Mouse (Mus musculus) liver, adult 2 months (tissue): ENCODE data around the gene Fibp. TPM values are rescaled to one million over a fixed set of nuclear protein-coding genes. Genes with fewer than 3 reads are reported as not detected.

Source experiments
- DNase-seq: peaks from one replicate; pipeline ENCODE4 v3.0.0-alpha.2; 2011; ENCODE audit warnings: low read depth, low spot score; ENCODE audit errors: extremely low read depth
- H3K27ac ChIP-seq: fragments of 200-500 bp; replicated peaks from 2 replicates; pipeline ENCODE4 v1.5.1; 2012; ENCODE audit warnings: low read depth, mild to moderate bottlenecking, control low read depth, inconsistent platforms, low read length; ENCODE audit not compliant: insufficient read depth
- H3K27me3 ChIP-seq: fragments of 200-500 bp; 2 replicates; pipeline ENCODE4 v1.6.1; 2012; ENCODE audit warnings: mild to moderate bottlenecking, moderate library complexity, low read length, inconsistent platforms; ENCODE audit not compliant: control insufficient read depth, insufficient read depth
- H3K36me3 ChIP-seq: fragments of 200-500 bp; 2 replicates; pipeline ENCODE4 v1.6.1; 2012; ENCODE audit warnings: low read length, inconsistent platforms; ENCODE audit not compliant: control insufficient read depth, insufficient read depth
- H3K4me1 ChIP-seq: fragments of 200-500 bp; 2 replicates; pipeline ENCODE4 v1.6.1; 2011; ENCODE audit warnings: low read length; ENCODE audit not compliant: control insufficient read depth, insufficient read depth
- H3K4me3 ChIP-seq: fragments of 200-500 bp; 2 replicates; pipeline ENCODE4 v1.5.1; 2011; ENCODE audit warnings: low read depth, mild to moderate bottlenecking, control low read depth, low read length, moderate library complexity; ENCODE audit not compliant: insufficient read depth
- H3K79me2 ChIP-seq: fragments of 200-500 bp; 2 replicates; pipeline ENCODE4 v1.6.1; 2012; ENCODE audit warnings: inconsistent platforms, mild to moderate bottlenecking, low read length, moderate library complexity; ENCODE audit not compliant: control insufficient read depth, insufficient read depth
- H3K9ac ChIP-seq: fragments of 200-500 bp; 2 replicates; pipeline ENCODE4 v1.6.1; 2012; ENCODE audit warnings: low read depth, mild to moderate bottlenecking, control low read depth, inconsistent platforms, low read length
- CTCF ChIP-seq: fragments of 200-500 bp; IDR thresholded peaks from 2 replicates; pipeline ENCODE4 v1.5.1; 2011; ENCODE audit warnings: low read depth, low read length, control low read depth
- POLR2A ChIP-seq: fragments of 200-500 bp; IDR thresholded peaks from 2 replicates; pipeline ENCODE4 v1.6.1; 2011; ENCODE audit warnings: low read length, control low read depth; ENCODE audit not compliant: insufficient read depth; ENCODE audit errors: extremely low read depth
- WGBS: fragments of 180-500 bp; shearing (Covaris S2); methylation state at CpG from one replicate; pipeline ENCODE4 v1.1.7; 2018; 5-methylcytosine and 5-hydroxymethylcytosine counted together
- polyA plus RNA-seq: library from polyadenylated mRNA; depleted of rRNA; stranded (reverse); fragments of >200 nt; gene quantifications from 2 replicates; pipeline ENCODE4 v1.2.3, GENCODE M21; 2012
- total RNA-seq: library from RNA; depleted of rRNA; stranded (reverse); fragments of >200 nt; gene quantifications from 2 replicates; pipeline ENCODE4 v1.2.3, GENCODE M21; 2014

The Fibp gene
- total and polyA plus RNA-seq, 2 experiments: 25.8 to 46.6 TPM

- DNase-seq: peak; percentile 53
- Histone ChIP-seq H3K4me1 (peaks cover 14% of the 10 kb centered on the region), H3K27ac (peak overlapping the region; percentile 79), H3K27me3 (no peaks in the 10 kb centered on the region), H3K79me2 (peaks cover 14% of the 10 kb centered on the region; the same call in 1 of the 2 replicates), H3K9ac (peak overlapping the region; percentile 86), H3K36me3 (peaks cover 7% of the 10 kb centered on the region), H3K4me3 (peak overlapping the region; percentile 87)
- 1% methylated on average over 39 of the region's 48 CpGs for WGBS
- TF ChIP-seq POLR2A (no peak), CTCF (no peak)
These were observed 36.2 kb upstream of the Fibp start for GRCm38 (mm10) chr19:5424092-5424781.

GRCm38 (mm10) chr19:5424782-5425741 lies 35.4 kb upstream of the Fibp start, which contains the start of the genes Drap1 and AI837181:
Drap1 (minus strand) TSS chr19:5424979.
AI837181 (plus strand) TSS chr19:5425144.
- peaks cover 14% of the 10 kb centered on the region; the same call in 1 of the 2 replicates for H3K79me2 ChIP-seq
- WGBS: under 1% methylated on average over 77 of the region's 87 CpGs
- H3K4me3 ChIP-seq: peak within 1 kb of the TSS; percentile 96
- H3K27ac ChIP-seq: peak within 1 kb of the TSS; percentile 83
- no peaks in the 10 kb centered on the region for H3K27me3 ChIP-seq
- H3K4me1 ChIP-seq: peaks cover 14% of the 10 kb centered on the region
- peaks cover under 1% of the 10 kb centered on the region for H3K36me3 ChIP-seq
- peak; percentile 36; the same call in 1 of the 2 replicates for TF ChIP-seq POLR2A
- no peak for TF ChIP-seq CTCF
- peak; percentile 88 for DNase-seq
- H3K9ac ChIP-seq: peak within 1 kb of the TSS; percentile 99

- Histone ChIP-seq H3K79me2 (peaks cover 14% of the 10 kb centered on the region; the same call in 1 of the 2 replicates), H3K36me3 (no peaks in the 10 kb centered on the region; the same call in 1 of the 2 replicates), H3K9ac (peak overlapping the region; percentile 99), H3K27me3 (no peaks in the 10 kb centered on the region), H3K4me3 (peak overlapping the region; percentile 96), H3K4me1 (peaks cover 14% of the 10 kb centered on the region), H3K27ac (peak overlapping the region; percentile 83; the same call in 1 of the 2 replicates)
- DNase-seq: no peak
- WGBS: 85% methylated on average over 18 of the region's 18 CpGs
- no peak for TF ChIP-seq CTCF
- no peak for TF ChIP-seq POLR2A
These were observed 34.4 kb upstream of the Fibp start for GRCm38 (mm10) chr19:5425906-5426565.

GRCm38 (mm10) chr19:5426640-5427290 lies 33.6 kb upstream of the Fibp start:
- WGBS: 87% methylated on average over 13 of the region's 13 CpGs
- Histone ChIP-seq H3K27ac (no peak overlapping the region), H3K4me3 (no peak overlapping the region), H3K4me1 (peaks cover 14% of the 10 kb centered on the region), H3K27me3 (no peaks in the 10 kb centered on the region), H3K9ac (no peak overlapping the region), H3K36me3 (no peaks in the 10 kb centered on the region; the same call in 1 of the 2 replicates), H3K79me2 (peaks cover 14% of the 10 kb centered on the region; the same call in 1 of the 2 replicates)
- DNase-seq: no peak
- TF ChIP-seq CTCF (no peak), POLR2A (no peak)

GRCm38 (mm10) chr19:5428083-5428482 lies 32.3 kb upstream of the Fibp start:
- H3K79me2 ChIP-seq: peaks cover 14% of the 10 kb centered on the region; the same call in 1 of the 2 replicates
- peaks cover 15% of the 10 kb centered on the region for H3K4me1 ChIP-seq
- no peak for TF ChIP-seq POLR2A
- peak; percentile 28; the same call in 1 of the 2 replicates for TF ChIP-seq CTCF
- WGBS: 88% methylated on average over 2 of the region's 2 CpGs
- no peaks in the 10 kb centered on the region for H3K27me3 ChIP-seq
- H3K9ac ChIP-seq: no peak overlapping the region
- H3K4me3 ChIP-seq: no peak overlapping the region
- peak; percentile 33 for DNase-seq
- H3K27ac ChIP-seq: no peak overlapping the region
- H3K36me3 ChIP-seq: no peaks in the 10 kb centered on the region
